Mouse (Mus musculus) heart, postnatal 0 days (tissue): ENCODE measurements at regions not wholly inside any gene's neighbourhood (a gene's known extent, or its start where the extent isn't known, plus 50 kb on each side); places are given as distances from the start of the nearest gene placed in this dataset.

Experiments used
- CTCF ChIP-seq: IDR thresholded peaks from 2 replicates; pipeline ENCODE4 v1.5.1; 2016; ENCODE audit warnings: antibody characterized with exemption, control low read depth, low read depth
- EP300 ChIP-seq: IDR thresholded peaks from 2 replicates; pipeline ENCODE4 v1.6.1; 2016; ENCODE audit warnings: antibody characterized with exemption, low read depth

DNA sequence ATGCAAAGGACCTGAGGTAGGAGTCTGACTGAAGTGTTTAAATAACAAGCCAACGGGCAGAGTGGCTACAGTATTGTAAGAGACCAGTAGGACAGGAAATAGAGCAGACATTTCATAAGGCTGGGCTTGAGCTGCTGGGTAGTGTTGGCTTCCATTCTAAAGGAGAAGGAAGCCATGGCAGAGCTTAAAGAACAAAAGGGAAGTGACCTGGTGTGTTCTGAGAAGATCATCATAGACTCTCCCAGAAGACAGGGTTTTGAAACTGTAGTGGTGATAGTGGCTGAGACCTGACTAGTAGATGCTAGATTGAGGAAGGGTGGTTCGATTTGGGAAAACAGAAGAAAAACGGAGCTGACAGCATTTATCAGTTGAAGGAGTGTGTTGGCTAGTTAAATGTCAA lies 514.1 kb upstream of the Zfp462 start:
- TF ChIP-seq CTCF = no peak
- TF ChIP-seq EP300 = no peak
